Mouse (Mus musculus): ENCODE data around the gene Safb.

The Safb gene

GRCm38 (mm10) chr17:56651801-56652200 is 67.2 kb downstream of the Safb start:
- DNase-seq (ENCODE audit: low spot score in 2 of 2), result no peak

GRCm38 (mm10) chr17:56654771-56655170 is 70.1 kb downstream of the Safb start:
- DNase-seq (ENCODE audit: low spot score in 2 of 2), result no peak

GRCm38 (mm10) chr17:56655311-56655710 is 70.7 kb downstream of the Safb start:
- no peak for DNase-seq (ENCODE audit: low spot score in 2 of 2)

Data from right cerebral cortex, postnatal 10 days (tissue).